Comparison of ENCODE assay signal across 15 mouse cellular contexts in the genomic region with DNA sequence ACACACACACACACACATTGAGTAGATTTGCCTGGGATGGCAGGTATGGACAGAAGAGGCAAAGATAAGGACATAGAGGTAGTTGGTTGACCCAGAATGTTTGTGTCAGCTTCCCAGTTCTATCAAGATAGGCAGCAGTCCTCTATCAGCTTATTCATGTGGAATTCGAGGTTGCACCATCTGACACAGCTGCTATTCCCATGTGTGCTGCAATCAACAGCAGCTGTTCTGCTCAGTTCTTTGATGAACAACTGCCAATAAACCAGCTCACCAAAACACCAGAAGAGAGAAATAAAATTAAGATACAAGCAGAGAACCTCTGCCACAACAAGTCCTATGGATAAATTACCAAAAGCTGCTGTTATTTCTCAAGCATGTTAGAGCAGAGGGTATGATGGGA. TPM values are rescaled to one million over a fixed set of nuclear protein-coding genes. Genes with fewer than 3 reads are reported as not detected.
A peak's percentile ranks its signal among the peaks of the same experiment; 100 is the strongest.
DNase-seq lines count a peak whose midpoint lies in the region; ATAC-seq and TF ChIP-seq lines count a peak whose summit lies in the region.
"Had no signal": no experiment of that assay in that cellular context is flagged by ENCODE, and none has a peak within 500 bp of the region (broad histone marks: within the 10 kb centered on the region; RNA-seq: fewer than 3 reads in every experiment).

No protein-coding gene starts in this region.

- H3K4me2 ChIP-seq in stomach, postnatal 0 days (replicated peaks; ENCODE audit: low read depth), result no peak overlapping the region
- H3K4me2 ChIP-seq: embryonic facial prominence, embryonic 13.5 days; kidney, embryonic 15.5 days; limb, embryonic 12.5 days; neural tube, embryonic 13.5 days had no signal

- no peaks in the 10 kb centered on the region for H3K4me1 ChIP-seq in stomach, postnatal 0 days (replicated peaks; ENCODE audit: control insufficient read depth, insufficient read depth)
- H3K4me1 ChIP-seq: embryonic facial prominence, embryonic 13.5 days; kidney, embryonic 15.5 days; limb, embryonic 12.5 days; neural tube, embryonic 13.5 days had no signal

- intact Hi-C loops in gastrocnemius, adult 2 months (cut with DNase I), result loop anchor here (5.0 kb wide), 1 partner anchor 398 kb away; no protein-coding TSS in a partner anchor
- intact Hi-C loops in gastrocnemius, postnatal 14 days (cut with DNase I; ENCODE audit: low total_unique reads), result no loop called here

- no peak overlapping the region for H3K4me3 ChIP-seq in gastrocnemius, adult 2 months
- no peak overlapping the region for H3K4me3 ChIP-seq in stomach, postnatal 0 days (ENCODE audit: low read depth, low read length)
- H3K4me3 ChIP-seq: embryonic facial prominence, embryonic 13.5 days; kidney, embryonic 15.5 days; limb, embryonic 12.5 days; neural tube, embryonic 13.5 days had no signal

- no peak for TF ChIP-seq EP300 in stomach, postnatal 0 days (optimal IDR thresholded peaks at IDR 0.05)

- no peak overlapping the region for H3K9ac ChIP-seq in stomach, postnatal 0 days (ENCODE audit: low read length)
- H3K9ac ChIP-seq: embryonic facial prominence, embryonic 13.5 days; kidney, embryonic 15.5 days; limb, embryonic 12.5 days; neural tube, embryonic 13.5 days had no signal

- WGBS in stomach, postnatal 0 days, result 86% methylated on average over 1 of the region's 1 CpGs

- no peaks in the 10 kb centered on the region for H3K36me3 ChIP-seq in stomach, postnatal 0 days (ENCODE audit: control insufficient read depth, insufficient read depth, low read length)
- H3K36me3 ChIP-seq: embryonic facial prominence, embryonic 13.5 days; kidney, embryonic 15.5 days; limb, embryonic 12.5 days; neural tube, embryonic 13.5 days had no signal

- ATAC-seq in stomach, postnatal 0 days (ENCODE audit: low FRiP score, low TSS enrichment), result no peak
- ATAC-seq: inflammation-experienced regulatory T-cells, adult 6 months had no signal

- peak overlapping the region; percentile 8; the same call in 1 of the 2 replicates for H3K27ac ChIP-seq in gastrocnemius, adult 2 months
- no peak overlapping the region for H3K27ac ChIP-seq in stomach, postnatal 0 days (replicated peaks)
- H3K27ac ChIP-seq: embryonic facial prominence, embryonic 13.5 days; kidney, embryonic 15.5 days; limb, embryonic 12.5 days; neural tube, embryonic 13.5 days had no signal

- DNase-seq in gastrocnemius, adult 2 months, result peak; percentile 16
- no peak for DNase-seq in gastrocnemius, postnatal 14 days
- peak; percentile 66 for DNase-seq in thymus, postnatal 0 days (ENCODE audit: low spot score)
- DNase-seq in thymus, postnatal 14 days, result no peak
- peak; percentile 10 for DNase-seq in lung, postnatal 14 days
- DNase-seq in adrenal gland, postnatal 14 days, result no peak
- no peak for DNase-seq in stomach, postnatal 0 days (ENCODE audit: low spot score)
- no peak for DNase-seq in adrenal gland, adult 2 months
- DNase-seq: right cerebral cortex, postnatal 4 days; thymus, postnatal 25 days had no signal

- no peak for TF ChIP-seq CTCF in gastrocnemius, adult 2 months (IDR thresholded peaks at IDR 0.05)
- TF ChIP-seq CTCF in stomach, postnatal 0 days (IDR thresholded peaks at IDR 0.05; ENCODE audit: low read depth), result no peak

- H3K27me3 ChIP-seq in stomach, postnatal 0 days (ENCODE audit: control insufficient read depth, insufficient read depth, low read length), result no peaks in the 10 kb centered on the region
- H3K27me3 ChIP-seq: embryonic facial prominence, embryonic 13.5 days; kidney, embryonic 15.5 days; limb, embryonic 12.5 days; neural tube, embryonic 13.5 days had no signal

- H3K9me3 ChIP-seq in stomach, postnatal 0 days (ENCODE audit: control insufficient read depth, low read length), result no peaks in the 10 kb centered on the region
- H3K9me3 ChIP-seq: embryonic facial prominence, embryonic 13.5 days; kidney, embryonic 15.5 days; limb, embryonic 12.5 days; neural tube, embryonic 13.5 days had no signal

RNA-seq across cellular contexts. Expression of a gene that starts 56.1 kb away (rescaled TPM):
- 1 to 10 TPM; 1.8 to 2.4 TPM for total RNA-seq in gastrocnemius, adult 2 months (2021)
- 1 to 10 TPM; 1.0 to 1.4 TPM for total RNA-seq in gastrocnemius, postnatal 14 days (2021)
- 2.7 and 3.2 TPM in 2 replicates for polyA plus RNA-seq in thymus, postnatal 0 days (2015; fragmentation: Nextera tagmentation; extraction: Ambion mirVana)
- 8.2 and 14.1 TPM in 2 replicates for total RNA-seq in adrenal gland, postnatal 14 days (2021)
- polyA plus RNA-seq in stomach, postnatal 0 days (2015; fragmentation: Nextera tagmentation; extraction: Ambion mirVana), result 2.4 and 2.8 TPM in 2 replicates
- 1 to 10 TPM; 6.8 to 9.2 TPM for total RNA-seq in adrenal gland, adult 2 months (2021)
- 1.6 and 2.3 TPM in 2 replicates for polyA plus RNA-seq in adrenal gland, adult 2 months (2012; rRNA removed)

Comparison
In these comparisons a context has a peak if more than half of its experiments do, and no peak if none do; other contexts are left out.
1. DNase-seq: peak in gastrocnemius, adult 2 months (single experiment), thymus, postnatal 0 days (single experiment) and lung, postnatal 14 days (single experiment); none in gastrocnemius, postnatal 14 days (single experiment), thymus, postnatal 14 days (single experiment), adrenal gland, postnatal 14 days (single experiment), stomach, postnatal 0 days (single experiment) and adrenal gland, adult 2 months (single experiment).